ENCODE assay signal across 27 mouse cellular contexts in genomic region chr1:39608534-39608933, GRCm38 (mm10). TPM values are rescaled to one million over a fixed set of nuclear protein-coding genes. Genes with fewer than 3 reads are reported as not detected.
DNase-seq lines count a peak whose midpoint lies in the region; ATAC-seq and TF ChIP-seq lines count a peak whose summit lies in the region.
"Had no signal": no experiment of that assay in that cellular context is flagged by ENCODE, and none has a peak within 500 bp of the region (broad histone marks: within the 10 kb centered on the region; RNA-seq: fewer than 3 reads in every experiment).

No protein-coding gene starts in this region.

- H3K27me3 ChIP-seq in lung, postnatal 0 days (replicated peaks; ENCODE audit: insufficient read depth, low read length), result no peaks in the 10 kb centered on the region
- H3K27me3 ChIP-seq: heart, embryonic 15.5 days; hindbrain, embryonic 15.5 days; Patski had no signal

- no peaks in the 10 kb centered on the region for H3K4me1 ChIP-seq in lung, postnatal 0 days (ENCODE audit: insufficient read depth, low read depth, low read length)
- H3K4me1 ChIP-seq: hindbrain, embryonic 15.5 days had no signal

- WGBS in lung, postnatal 0 days, result 25% methylated on average over 8 of the region's 8 CpGs

- H3K9ac ChIP-seq in lung, postnatal 0 days (replicated peaks; ENCODE audit: low read depth), result no peak overlapping the region
- H3K9ac ChIP-seq: forebrain, postnatal 0 days; heart, embryonic 15.5 days; hindbrain, embryonic 15.5 days; liver, postnatal 0 days had no signal

- H3K4me3 ChIP-seq in lung, postnatal 0 days (ENCODE audit: low read depth, low read length), result no peak overlapping the region
- H3K4me3 ChIP-seq: forebrain, embryonic 10.5 days; heart, embryonic 15.5 days; hindbrain, embryonic 15.5 days; limb, embryonic 10.5 days; megakaryocyte, embryonic 14.5 days had no signal

- no peak overlapping the region for H3K4me2 ChIP-seq in lung, postnatal 0 days (replicated peaks; ENCODE audit: low read depth, low read length)
- H3K4me2 ChIP-seq: heart, embryonic 15.5 days; hindbrain, embryonic 15.5 days had no signal

- DNase-seq in heart, adult 11 months, result peak; percentile 50
- DNase-seq in heart, postnatal 25 days (ENCODE audit: low spot score), result no peak
- peak; percentile 9 for DNase-seq in lung, postnatal 0 days (ENCODE audit: low spot score)
- no peak for DNase-seq in lung, postnatal 25 days (ENCODE audit: low spot score)
- no peak for DNase-seq in thymus, postnatal 25 days
- DNase-seq in c-Kit-positive CD71-positive TER-119-positive erythroid progenitor cells, embryonic 14.5 days (ENCODE audit: low spot score), result no peak
- DNase-seq in cerebellum, adult 11-12 months, result no peak
- DNase-seq: adrenal gland, adult 8-10 months; cerebellum, adult 9-11 months; forebrain, postnatal 0 days; gastrocnemius, postnatal 36 days; heart, postnatal 4 days; kidney, postnatal 10 days; liver; liver, postnatal 0 days; lung, postnatal 10 days; midbrain, embryonic 14.5 days; right cerebral cortex, adult 18-20 months; thymus, postnatal 14 days had no signal

- intact Hi-C loops in heart, postnatal 25 days (cut with DNase I), result no loop called here

- no peaks in the 10 kb centered on the region for H3K36me3 ChIP-seq in lung, postnatal 0 days (ENCODE audit: insufficient read depth, low read length)
- H3K36me3 ChIP-seq: forebrain, embryonic 10.5 days; heart, embryonic 15.5 days; hindbrain, embryonic 15.5 days; limb, embryonic 10.5 days had no signal

- no peak for TF ChIP-seq CTCF in lung, postnatal 0 days (IDR thresholded peaks at IDR 0.05)

- no peak for TF ChIP-seq EP300 in lung, postnatal 0 days (IDR thresholded peaks at IDR 0.05)

- ATAC-seq in lung, postnatal 0 days, result no peak
- peak; percentile 84 for ATAC-seq in monocyte, adult 5-6 weeks (replicated peaks; ENCODE audit: insufficient number of reproducible peaks, low FRiP score, low TSS enrichment, poor library complexity, severe bottlenecking)
- ATAC-seq: forebrain, postnatal 0 days; liver, postnatal 0 days; Patski had no signal

- H3K9me3 ChIP-seq in lung, postnatal 0 days (ENCODE audit: low read length), result no peaks in the 10 kb centered on the region
- H3K9me3 ChIP-seq: forebrain, embryonic 10.5 days; heart, embryonic 15.5 days; hindbrain, embryonic 15.5 days; limb, embryonic 10.5 days; megakaryocyte, embryonic 14.5 days had no signal

- H3K27ac ChIP-seq in lung, postnatal 0 days (ENCODE audit: low read length), result no peak overlapping the region
- H3K27ac ChIP-seq: forebrain, embryonic 10.5 days; heart, embryonic 15.5 days; hindbrain, embryonic 15.5 days; limb, embryonic 10.5 days had no signal

RNA-seq across cellular contexts. Expression of gene Rnf149, which starts 31.3 kb away (rescaled TPM):
- total RNA-seq in heart, postnatal 25 days (2021), result 1 to 10 TPM; 7.5 to 9.5 TPM
- 25.1 and 31.0 TPM in 2 replicates for polyA plus RNA-seq in lung, postnatal 0 days (2015; fragmentation: Nextera tagmentation; extraction: Ambion mirVana)
- 204 to 430 TPM (median 348 TPM) in 3 replicates for total RNA-seq in monocyte, adult 5-6 weeks (2017)

RNA-seq across cellular contexts. Expression of gene Creg2, which starts 42.7 kb away (rescaled TPM):
- total RNA-seq in heart, postnatal 25 days (2021), result not detected
- polyA plus RNA-seq in lung, postnatal 0 days (2015; fragmentation: Nextera tagmentation; extraction: Ambion mirVana), result 0.10 and 0.11 TPM in 2 replicates
- 0.19 to 0.38 TPM in 2 of 3 replicates, not detected in the other for total RNA-seq in monocyte, adult 5-6 weeks (2017)
- total RNA-seq: common myeloid progenitor, adult 5-6 weeks; gastrocnemius, postnatal 36 days; heart, postnatal 4 days had no signal
- polyA plus RNA-seq: liver, postnatal 0 days; Patski had no signal

Comparison
In these comparisons a context has a peak if more than half of its experiments do, and no peak if none do; other contexts are left out.
1. DNase-seq: peak in heart, adult 11 months (single experiment) and lung, postnatal 0 days (single experiment); none in heart, postnatal 25 days (single experiment), lung, postnatal 25 days (single experiment), thymus, postnatal 25 days (single experiment), c-Kit-positive CD71-positive TER-119-positive erythroid progenitor cells, embryonic 14.5 days (single experiment) and cerebellum, adult 11-12 months (single experiment).
2. RNA of gene Rnf149, which starts 31.3 kb away (total RNA-seq): 204 to 430 TPM in monocyte, adult 5-6 weeks; 7.5 to 9.5 TPM in heart, postnatal 25 days; every median in the first group is over 10 times any median in the second.